Mouse (Mus musculus): ENCODE data around the gene Baz1a.

The Baz1a gene

GRCm38 (mm10) chr12:54859531-54859930 lies 154.6 kb downstream of the Baz1a start:
- DNase-seq (ENCODE audit: low read depth, low spot score), result no peak

DNA sequence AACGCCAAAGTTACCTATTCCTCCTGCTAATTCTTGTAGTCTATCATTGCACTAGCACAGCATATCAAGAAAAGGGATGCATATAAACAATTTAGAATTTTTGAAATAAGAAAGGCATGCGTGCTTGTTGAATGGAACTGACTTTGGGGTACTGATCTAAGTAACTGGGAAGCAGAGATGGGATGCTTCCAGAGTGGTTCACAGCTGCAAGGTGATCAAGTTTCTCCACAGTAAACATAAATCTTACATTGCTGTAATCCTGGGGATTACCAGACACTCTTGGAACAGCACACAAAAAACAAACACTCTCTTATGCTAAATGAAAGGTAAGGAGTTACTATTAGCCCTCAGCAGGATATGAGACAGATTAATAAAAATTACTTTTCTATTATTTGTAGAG lies 163.6 kb downstream of the Baz1a start:
- DNase-seq (ENCODE audit: low read depth, low spot score), result no peak

- no peak for DNase-seq (ENCODE audit: low read depth, low spot score)
These were observed 169.7 kb downstream of the Baz1a start for GRCm38 (mm10) chr12:54844415-54844814.

Data from CD4-positive, CD25-positive, alpha-beta regulatory T cell, adult 2 months (primary cell).